Mouse (Mus musculus): ENCODE measurements around the gene Mrap2.

Gene Mrap2

DNA sequence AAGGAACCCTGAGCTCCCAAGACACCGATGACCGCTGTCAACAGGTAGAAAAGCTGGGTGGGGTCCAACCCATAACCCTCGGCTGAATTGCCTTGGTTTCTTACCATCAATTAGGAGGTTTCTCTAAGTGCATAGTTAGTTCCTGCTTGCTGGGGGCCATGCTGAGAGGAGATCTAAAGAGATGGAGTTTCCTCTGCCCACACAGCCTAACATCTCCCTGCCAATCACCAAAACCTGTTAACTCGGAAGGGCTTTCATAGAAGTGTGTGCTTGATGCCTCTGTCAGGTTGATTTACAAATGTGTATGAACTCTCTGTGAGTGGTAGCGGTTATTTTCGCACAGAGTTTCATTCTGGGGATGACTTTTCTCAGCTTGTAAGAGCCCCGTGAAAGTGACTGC is 34.4 kb downstream of the Mrap2 start:
- in situ Hi-C loops (cut with MboI, MseI), result loop anchor here in 1 of 2 experiments (10.0 kb wide), 1 partner anchor 364 kb away; no protein-coding TSS in a partner anchor

GRCm38 (mm10) chr9:87182231-87182630 is 38.1 kb downstream of the Mrap2 start:
- in situ Hi-C loops (cut with MboI, MseI), result loop anchor here in 1 of 2 experiments (10.0 kb wide), 1 partner anchor 447 kb away; no protein-coding TSS in a partner anchor

- in situ Hi-C loops (cut with MboI, MseI), result loop anchor here in 1 of 2 experiments (5.0 to 10.0 kb wide), 2 partner anchors 40 to 453 kb away; no protein-coding TSS in a partner anchor
These were observed 43.2 kb downstream of the Mrap2 start for GRCm38 (mm10) chr9:87187336-87187735.

- in situ Hi-C loops (cut with MboI, MseI), result no loop called here
These were observed 49.6 kb downstream of the Mrap2 start for GRCm38 (mm10) chr9:87193721-87194120.

DNA sequence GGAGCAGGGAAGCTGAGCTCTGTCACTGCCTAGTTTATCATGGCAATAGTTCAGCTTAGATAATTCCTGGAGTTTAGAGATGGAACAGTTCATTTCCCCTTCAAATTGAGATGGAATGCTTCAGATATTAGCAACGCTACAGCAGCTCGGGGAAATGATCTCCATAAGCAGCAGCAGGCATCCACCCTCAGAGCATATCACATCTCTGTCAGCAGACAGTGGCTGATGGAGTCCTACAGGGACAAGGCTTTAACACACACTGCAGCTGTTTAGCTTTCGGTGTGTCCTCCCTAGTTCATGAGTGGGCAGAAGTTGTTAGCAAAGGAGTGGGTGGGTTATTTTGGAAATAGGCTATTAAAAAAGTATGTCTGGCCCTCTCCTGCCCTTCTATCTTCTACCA is 53.2 kb downstream of the Mrap2 start:
- in situ Hi-C loops (cut with MboI, MseI), result no loop called here

- in situ Hi-C loops (cut with MboI, MseI), result no loop called here
These were observed 53.9 kb downstream of the Mrap2 start for GRCm38 (mm10) chr9:87198036-87198435.

- in situ Hi-C loops (cut with MboI, MseI), result no loop called here
These were observed 56.3 kb downstream of the Mrap2 start for GRCm38 (mm10) chr9:87200426-87200825.

- in situ Hi-C loops (cut with MboI, MseI), result no loop called here
These were observed 56.8 kb downstream of the Mrap2 start for GRCm38 (mm10) chr9:87200919-87201318.

DNA sequence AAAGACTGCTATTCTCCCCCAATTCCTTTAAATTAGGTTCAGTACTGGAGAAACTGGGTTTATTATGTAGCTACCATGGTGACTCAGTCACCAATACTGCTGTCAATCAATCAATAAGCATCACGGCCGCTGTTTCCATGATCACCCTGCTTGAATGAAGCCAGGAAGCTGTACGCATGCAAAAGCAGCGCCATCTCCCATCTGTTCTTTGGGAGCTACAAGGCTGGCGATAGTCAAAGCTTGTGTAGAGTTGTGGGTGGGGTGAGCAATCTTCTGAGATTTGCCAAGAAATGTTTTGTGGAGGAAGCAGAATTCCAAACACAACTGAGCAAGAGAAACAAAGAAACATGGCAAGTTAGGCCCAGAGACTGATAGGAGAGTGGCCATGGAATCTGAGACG is 58.3 kb downstream of the Mrap2 start:
- in situ Hi-C loops (cut with MboI, MseI), result no loop called here

DNA sequence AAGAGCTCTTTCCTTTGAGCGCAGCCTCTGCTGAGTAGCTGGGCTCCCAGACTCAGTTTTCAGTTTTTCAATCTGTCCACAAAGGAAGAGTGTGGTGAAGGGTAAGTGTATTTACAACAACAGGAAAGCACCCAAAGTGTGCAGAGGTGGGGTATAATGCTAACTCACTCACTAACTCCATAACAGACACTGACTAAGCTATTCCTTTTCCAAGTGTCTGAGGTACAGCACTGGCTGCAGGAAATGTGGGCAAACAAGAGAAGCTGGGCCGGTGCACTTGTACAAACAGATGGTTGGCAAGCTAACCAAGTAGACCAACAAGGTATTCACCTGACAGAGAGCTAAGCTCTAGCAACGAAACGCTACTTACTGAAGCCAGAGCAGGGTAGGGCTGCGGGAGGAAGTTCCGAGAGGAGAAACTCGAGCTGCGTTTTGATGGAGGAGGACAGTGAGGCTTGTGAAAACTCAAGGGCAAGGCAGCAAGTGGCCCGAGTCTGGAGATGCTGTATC is 66.8 kb downstream of the Mrap2 start:
- in situ Hi-C loops (cut with MboI, MseI), result no loop called here

DNA sequence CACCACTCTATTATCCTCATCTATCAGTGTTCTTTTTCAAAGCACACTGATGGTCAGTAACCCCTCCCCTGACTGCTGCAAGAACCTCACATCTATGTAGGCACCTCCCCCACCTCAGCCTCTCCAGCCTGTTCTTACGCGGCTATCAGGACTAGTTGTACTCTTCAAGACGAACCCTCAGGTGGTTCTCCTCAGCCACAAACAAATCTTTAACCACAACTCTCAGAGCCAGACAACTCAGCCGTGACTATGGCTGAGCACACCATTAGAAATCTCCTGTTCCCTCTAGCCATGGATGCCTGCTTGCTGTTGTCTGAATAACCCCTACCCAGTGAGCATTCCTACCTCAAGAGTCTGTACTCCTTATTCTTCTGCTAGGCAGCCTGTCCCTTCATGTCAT is 69.1 kb downstream of the Mrap2 start:
- in situ Hi-C loops (cut with MboI, MseI), result no loop called here
